Mouse (Mus musculus) CH12.LX (cell line): Measurements from ENCODE around the gene Gpx4.
"Not testable (repeated sequence)": the region's sequence is repeated elsewhere in the genome, so short reads cannot be mapped to it uniquely, and the experiment has no call there.

Source experiments
- CTCF ChIP-seq, 2 experiments: IDR thresholded peaks in 1 of 2; conservative IDR thresholded peaks in 1 of 2; 2 replicates each; pipeline ENCODE4 v1.5.1; 2011 to 2012; ENCODE audit warnings: low read depth in 2 of 2, low read length in 2 of 2, improper control_type of control experiment in 1 of 2, inconsistent platforms in 1 of 2, mild to moderate bottlenecking in 1 of 2, moderate library complexity in 1 of 2
- E2F4 ChIP-seq: IDR thresholded peaks from 2 replicates; pipeline ENCODE4 v1.6.1; 2011; ENCODE audit warnings: low read depth, low read length, improper control_type of control experiment; ENCODE audit not compliant: insufficient replicate concordance
- EP300 ChIP-seq: IDR thresholded peaks from 2 replicates; pipeline ENCODE4 v1.6.1; 2011; ENCODE audit warnings: low read length, improper control_type of control experiment
- IRF4 ChIP-seq: IDR thresholded peaks from 2 replicates; pipeline ENCODE4 v1.6.1; 2014; ENCODE audit warnings: low read depth, mild to moderate bottlenecking, inconsistent platforms, low read length, improper control_type of control experiment
- MAFK ChIP-seq: IDR thresholded peaks from 2 replicates; pipeline ENCODE4 v1.6.1; 2011; ENCODE audit warnings: low read length, improper control_type of control experiment; ENCODE audit not compliant: insufficient replicate concordance
- MAX ChIP-seq: IDR thresholded peaks from 2 replicates; pipeline ENCODE4 v1.6.1; 2011; ENCODE audit warnings: low read length, improper control_type of control experiment
- POLR2A ChIP-seq: IDR thresholded peaks from 2 replicates; pipeline ENCODE4 v1.6.1; 2011; ENCODE audit warnings: low read depth, mild to moderate bottlenecking, improper control_type of control experiment, low read length
- POLR2AphosphoS2 ChIP-seq: IDR thresholded peaks from 2 replicates; pipeline ENCODE4 v1.6.1; 2011; ENCODE audit warnings: low read depth, low read length, improper control_type of control experiment
- USF1 ChIP-seq: IDR thresholded peaks from 2 replicates; pipeline ENCODE4 v1.6.1; 2014; ENCODE audit warnings: low read depth, mild to moderate bottlenecking, inconsistent platforms, low read length, improper control_type of control experiment
- USF2 ChIP-seq: conservative IDR thresholded peaks from 2 replicates; pipeline ENCODE4 v1.6.1; 2011; ENCODE audit warnings: low read depth, low read length, improper control_type of control experiment
- ZC3H11A ChIP-seq: IDR thresholded peaks from 2 replicates; pipeline ENCODE4 v1.6.1; 2012; ENCODE audit warnings: low read depth, mild to moderate bottlenecking, inconsistent platforms, low read length, improper control_type of control experiment
- ZNF384 ChIP-seq: IDR thresholded peaks from 2 replicates; pipeline ENCODE4 v1.6.1; 2012; ENCODE audit warnings: low read depth, low read length, improper control_type of control experiment, inconsistent platforms

GRCm38 (mm10) chr10:80041409-80042060 lies 5.4 kb upstream of the Gpx4 start:
- TF ChIP-seq MAX; ZC3H11A; E2F4; CTCF (conservative IDR thresholded peaks at IDR 0.05 in 1 of 2, IDR thresholded peaks at IDR 0.05 in 1 of 2; ENCODE audit: low read depth in 2 of 2, low read length in 2 of 2); ZNF384; USF2; EP300; POLR2A; POLR2AphosphoS2; MAFK; USF1; IRF4: not testable (repeated sequence)
